Mouse (Mus musculus) ovary, postnatal 10 days (tissue): Measurements from ENCODE around the gene Hpcal1.

ENCODE experiments used
- DNase-seq: peaks from one replicate; pipeline ENCODE4 v3.0.0; 2022; ENCODE audit warnings: low spot score

Hpcal1 gene

GRCm38 (mm10) chr12:17715720-17716478 lies 25.2 kb downstream of the Hpcal1 start:
- no peak for DNase-seq

- DNase-seq: no peak
Measured at GRCm38 (mm10) chr12:17717257-17717656, 26.6 kb downstream of the Hpcal1 start.

GRCm38 (mm10) chr12:17718146-17718545 lies 27.5 kb downstream of the Hpcal1 start:
- DNase-seq: no peak

GRCm38 (mm10) chr12:17721058-17721457 lies 30.4 kb downstream of the Hpcal1 start:
- no peak for DNase-seq

- DNase-seq: no peak
Measured at GRCm38 (mm10) chr12:17722452-17723181, 32.0 kb downstream of the Hpcal1 start.

- no peak for DNase-seq
Measured at GRCm38 (mm10) chr12:17723182-17723570, 32.5 kb downstream of the Hpcal1 start.

- DNase-seq: no peak
Measured at GRCm38 (mm10) chr12:17723999-17724398, 33.3 kb downstream of the Hpcal1 start.

GRCm38 (mm10) chr12:17724412-17725090 lies 33.9 kb downstream of the Hpcal1 start:
- no peak for DNase-seq

GRCm38 (mm10) chr12:17725592-17725991 lies 34.9 kb downstream of the Hpcal1 start:
- no peak for DNase-seq

GRCm38 (mm10) chr12:17726576-17727320 lies 36.1 kb downstream of the Hpcal1 start:
- no peak for DNase-seq

GRCm38 (mm10) chr12:17727676-17728339 lies 37.2 kb downstream of the Hpcal1 start:
- no peak for DNase-seq

- no peak for DNase-seq
Measured at GRCm38 (mm10) chr12:17729211-17729900, 38.7 kb downstream of the Hpcal1 start.

GRCm38 (mm10) chr12:17732006-17732405 lies 41.4 kb downstream of the Hpcal1 start:
- no peak for DNase-seq

- DNase-seq: no peak
Measured at GRCm38 (mm10) chr12:17732546-17732945, 41.9 kb downstream of the Hpcal1 start.

GRCm38 (mm10) chr12:17733114-17733904 lies 42.7 kb downstream of the Hpcal1 start:
- no peak for DNase-seq

- no peak for DNase-seq
Measured at GRCm38 (mm10) chr12:17736396-17736795, 45.7 kb downstream of the Hpcal1 start.

- no peak for DNase-seq
Measured at GRCm38 (mm10) chr12:17736859-17737577, 46.4 kb downstream of the Hpcal1 start.

GRCm38 (mm10) chr12:17737808-17738207 lies 47.2 kb downstream of the Hpcal1 start:
- DNase-seq: no peak

GRCm38 (mm10) chr12:17738473-17738872 lies 47.8 kb downstream of the Hpcal1 start:
- DNase-seq: no peak
